Mouse (Mus musculus): ENCODE results near the gene Ect2l.

- TF ChIP-seq CTCF (IDR thresholded peaks at IDR 0.05; ENCODE audit: extremely low read depth, insufficient read length, insufficient replicate concordance, low read depth, low read length): no peak
- no peak for TF ChIP-seq POLR2A (IDR thresholded peaks at IDR 0.05; ENCODE audit: low read depth, low read length)
Observed at GRCm38 (mm10) chr10:18224386-18224785, 13.7 kb upstream of the Ect2l start.

All from small intestine, adult 2 months (tissue).